Mouse (Mus musculus): Measurements from ENCODE around the gene Gm609. TPM values are rescaled to one million over a fixed set of nuclear protein-coding genes. Genes with fewer than 3 reads are reported as not detected.
"Not testable (repeated sequence)": the region's sequence is repeated elsewhere in the genome, so short reads cannot be mapped to it uniquely, and the experiment has no call there.

Gene Gm609
- polyA plus RNA-seq, 1 experiment from 2014 or later = not detected

- no peaks in the 10 kb centered on the region for H3K4me1 ChIP-seq (ENCODE audit: control insufficient read depth, insufficient read depth, low read length)
- no peak overlapping the region for H3K4me2 ChIP-seq (ENCODE audit: low read depth, low read length)
- H3K27ac ChIP-seq (ENCODE audit: low read length) = no peak overlapping the region
- H3K9me3 ChIP-seq (replicated peaks; ENCODE audit: control insufficient read depth, low read length) = no peaks in the 10 kb centered on the region
- no peak overlapping the region for H3K9ac ChIP-seq (ENCODE audit: low read length)
- H3K4me3 ChIP-seq (ENCODE audit: low read length) = no peak overlapping the region
- no peaks in the 10 kb centered on the region for H3K27me3 ChIP-seq (ENCODE audit: control insufficient read depth, insufficient read depth, low read length)
- WGBS = 70% methylated on average over 1 of the region's 1 CpGs
- H3K36me3 ChIP-seq (ENCODE audit: control insufficient read depth, insufficient read depth) = no peaks in the 10 kb centered on the region
- no peak for ATAC-seq (replicated peaks; ENCODE audit: extremely low read depth, insufficient read depth, low FRiP score)
These were observed 55.5 kb downstream of the Gm609 start for GRCm38 (mm10) chr16:45437230-45437739.

- H3K9ac ChIP-seq (ENCODE audit: low read length) = no peak overlapping the region
- no peaks in the 10 kb centered on the region for H3K9me3 ChIP-seq (replicated peaks; ENCODE audit: control insufficient read depth, low read length)
- no peak overlapping the region for H3K4me2 ChIP-seq (ENCODE audit: low read depth, low read length)
- no peaks in the 10 kb centered on the region for H3K4me1 ChIP-seq (ENCODE audit: control insufficient read depth, insufficient read depth, low read length)
- no peaks in the 10 kb centered on the region for H3K27me3 ChIP-seq (ENCODE audit: control insufficient read depth, insufficient read depth, low read length)
- H3K4me3 ChIP-seq (ENCODE audit: low read length) = no peak overlapping the region
- no peak for ATAC-seq (replicated peaks; ENCODE audit: extremely low read depth, insufficient read depth, low FRiP score)
- no peak overlapping the region for H3K27ac ChIP-seq (ENCODE audit: low read length)
- no peaks in the 10 kb centered on the region for H3K36me3 ChIP-seq (ENCODE audit: control insufficient read depth, insufficient read depth)
These were observed 57.2 kb downstream of the Gm609 start for GRCm38 (mm10) chr16:45435591-45435990.

- WGBS = 75% methylated on average over 9 of the region's 9 CpGs
- H3K9me3 ChIP-seq (replicated peaks; ENCODE audit: control insufficient read depth, low read length) = no peaks in the 10 kb centered on the region
- no peaks in the 10 kb centered on the region for H3K4me1 ChIP-seq (ENCODE audit: control insufficient read depth, insufficient read depth, low read length)
- no peak overlapping the region for H3K9ac ChIP-seq (ENCODE audit: low read length)
- no peaks in the 10 kb centered on the region for H3K36me3 ChIP-seq (ENCODE audit: control insufficient read depth, insufficient read depth)
- no peak overlapping the region for H3K4me2 ChIP-seq (ENCODE audit: low read depth, low read length)
- H3K4me3 ChIP-seq (ENCODE audit: low read length) = no peak overlapping the region
- H3K27me3 ChIP-seq (ENCODE audit: control insufficient read depth, insufficient read depth, low read length) = no peaks in the 10 kb centered on the region
- no peak; the same call in 1 of the 2 replicates for ATAC-seq (replicated peaks; ENCODE audit: extremely low read depth, insufficient read depth, low FRiP score)
- no peak overlapping the region for H3K27ac ChIP-seq (ENCODE audit: low read length)
These were observed 65.1 kb downstream of the Gm609 start for GRCm38 (mm10) chr16:45427651-45428050.

GRCm38 (mm10) chr16:45413497-45413896 lies 79.3 kb downstream of the Gm609 start:
- no peak overlapping the region for H3K27ac ChIP-seq (ENCODE audit: low read length)
- H3K36me3 ChIP-seq (ENCODE audit: control insufficient read depth, insufficient read depth) = no peaks in the 10 kb centered on the region
- H3K9me3 ChIP-seq (replicated peaks; ENCODE audit: control insufficient read depth, low read length) = no peaks in the 10 kb centered on the region
- no peak for ATAC-seq (replicated peaks; ENCODE audit: extremely low read depth, insufficient read depth, low FRiP score)
- no peaks in the 10 kb centered on the region for H3K27me3 ChIP-seq (ENCODE audit: control insufficient read depth, insufficient read depth, low read length)
- H3K4me2 ChIP-seq (ENCODE audit: low read depth, low read length) = no peak overlapping the region
- no peaks in the 10 kb centered on the region for H3K4me1 ChIP-seq (ENCODE audit: control insufficient read depth, insufficient read depth, low read length)
- no peak overlapping the region for H3K9ac ChIP-seq (ENCODE audit: low read length)
- H3K4me3 ChIP-seq (ENCODE audit: low read length) = no peak overlapping the region

GRCm38 (mm10) chr16:45409064-45409446 lies 83.7 kb downstream of the Gm609 start:
- H3K9me3 ChIP-seq (replicated peaks; ENCODE audit: control insufficient read depth, low read length); H3K4me1 ChIP-seq (ENCODE audit: control insufficient read depth, insufficient read depth, low read length); H3K36me3 ChIP-seq (ENCODE audit: control insufficient read depth, insufficient read depth); ATAC-seq (replicated peaks; ENCODE audit: extremely low read depth, insufficient read depth, low FRiP score); H3K27me3 ChIP-seq (ENCODE audit: control insufficient read depth, insufficient read depth, low read length); H3K27ac ChIP-seq (ENCODE audit: low read length): not testable (repeated sequence)
- peak overlapping the region; percentile 86 for H3K4me2 ChIP-seq (ENCODE audit: low read depth, low read length)
- peak overlapping the region; percentile 75 for H3K9ac ChIP-seq (ENCODE audit: low read length)
- peak overlapping the region; percentile 69 for H3K4me3 ChIP-seq (ENCODE audit: low read length)
- 34% methylated on average over 7 of the region's 7 CpGs for WGBS

GRCm38 (mm10) chr16:45408425-45409063 lies 84.2 kb downstream of the Gm609 start, which contains the start of gene Cd200:
Cd200 (minus strand) TSS chr16:45409053.
- peak; percentile 92; the same call in 1 of the 2 replicates for ATAC-seq (replicated peaks; ENCODE audit: extremely low read depth, insufficient read depth, low FRiP score)
- Histone ChIP-seq H3K27ac (ENCODE audit: low read length) (peak within 1 kb of the TSS; percentile 53), H3K36me3 (ENCODE audit: control insufficient read depth, insufficient read depth) (no peaks in the 10 kb centered on the region), H3K9me3 (replicated peaks; ENCODE audit: control insufficient read depth, low read length) (no peaks in the 10 kb centered on the region), H3K9ac (ENCODE audit: low read length) (peak within 1 kb of the TSS; percentile 75), H3K27me3 (ENCODE audit: control insufficient read depth, insufficient read depth, low read length) (no peaks in the 10 kb centered on the region), H3K4me3 (ENCODE audit: low read length) (peak within 1 kb of the TSS; percentile 69), H3K4me1 (ENCODE audit: control insufficient read depth, insufficient read depth, low read length) (no peaks in the 10 kb centered on the region), H3K4me2 (ENCODE audit: low read depth, low read length) (peak within 1 kb of the TSS; percentile 86)
- WGBS = under 1% methylated on average over 28 of the region's 28 CpGs

GRCm38 (mm10) chr16:45407645-45408400 lies 84.9 kb downstream of the Gm609 start:
- Histone ChIP-seq H3K4me3 (ENCODE audit: low read length) (peak overlapping the region; percentile 69), H3K9me3 (replicated peaks; ENCODE audit: control insufficient read depth, low read length) (no peaks in the 10 kb centered on the region), H3K36me3 (ENCODE audit: control insufficient read depth, insufficient read depth) (no peaks in the 10 kb centered on the region), H3K4me2 (ENCODE audit: low read depth, low read length) (peak overlapping the region; percentile 86), H3K9ac (ENCODE audit: low read length) (peak overlapping the region; percentile 75), H3K4me1 (ENCODE audit: control insufficient read depth, insufficient read depth, low read length) (no peaks in the 10 kb centered on the region), H3K27me3 (ENCODE audit: control insufficient read depth, insufficient read depth, low read length) (no peaks in the 10 kb centered on the region), H3K27ac (ENCODE audit: low read length) (no peak overlapping the region; the same call in 1 of the 2 replicates)
- 40% methylated on average over 9 of the region's 9 CpGs for WGBS
- ATAC-seq (replicated peaks; ENCODE audit: extremely low read depth, insufficient read depth, low FRiP score) = no peak

GRCm38 (mm10) chr16:45407091-45407490 lies 85.7 kb downstream of the Gm609 start:
- Histone ChIP-seq H3K4me3 (ENCODE audit: low read length) (no peak overlapping the region), H3K4me1 (ENCODE audit: control insufficient read depth, insufficient read depth, low read length) (no peaks in the 10 kb centered on the region), H3K4me2 (ENCODE audit: low read depth, low read length) (peak overlapping the region; percentile 86), H3K36me3 (ENCODE audit: control insufficient read depth, insufficient read depth) (no peaks in the 10 kb centered on the region), H3K27me3 (ENCODE audit: control insufficient read depth, insufficient read depth, low read length) (no peaks in the 10 kb centered on the region), H3K9ac (ENCODE audit: low read length) (no peak overlapping the region), H3K27ac (ENCODE audit: low read length) (no peak overlapping the region), H3K9me3 (replicated peaks; ENCODE audit: control insufficient read depth, low read length) (no peaks in the 10 kb centered on the region)
- WGBS = 81% methylated on average over 5 of the region's 5 CpGs
- no peak for ATAC-seq (replicated peaks; ENCODE audit: extremely low read depth, insufficient read depth, low FRiP score)

- ATAC-seq (replicated peaks; ENCODE audit: extremely low read depth, insufficient read depth, low FRiP score) = no peak
- WGBS = 53% methylated on average over 2 of the region's 2 CpGs
- Histone ChIP-seq H3K27ac (ENCODE audit: low read length) (no peak overlapping the region), H3K9me3 (replicated peaks; ENCODE audit: control insufficient read depth, low read length) (no peaks in the 10 kb centered on the region), H3K4me1 (ENCODE audit: control insufficient read depth, insufficient read depth, low read length) (no peaks in the 10 kb centered on the region), H3K36me3 (ENCODE audit: control insufficient read depth, insufficient read depth) (no peaks in the 10 kb centered on the region), H3K9ac (ENCODE audit: low read length) (no peak overlapping the region), H3K4me2 (ENCODE audit: low read depth, low read length) (no peak overlapping the region), H3K27me3 (ENCODE audit: control insufficient read depth, insufficient read depth, low read length) (no peaks in the 10 kb centered on the region), H3K4me3 (ENCODE audit: low read length) (no peak overlapping the region)
These were observed 89.8 kb downstream of the Gm609 start for GRCm38 (mm10) chr16:45402951-45403350.

Measured in heart, embryonic 16.5 days (tissue).